Mouse (Mus musculus) layer of hippocampus, adult 2 months (tissue): ENCODE results near the gene Abi3. TPM values are rescaled to one million over a fixed set of nuclear protein-coding genes. Genes with fewer than 3 reads are reported as not detected.

Experiments
- DNase-seq, 2 experiments: peaks; one replicate each; pipeline ENCODE4 v3.0.0; 2022; ENCODE audit warnings: low spot score in 2 of 2
- H3K27ac ChIP-seq: fragments of 200-600 bp; 2 replicates; pipeline ENCODE4 v1.8.1; 2022
- H3K4me3 ChIP-seq: fragments of 200-600 bp; 2 replicates; pipeline ENCODE4 v1.8.1; 2022; ENCODE audit warnings: mild to moderate bottlenecking
- CTCF ChIP-seq: fragments of 200-600 bp; conservative IDR thresholded peaks from 2 replicates; pipeline ENCODE4 v1.8.1; 2022; ENCODE audit warnings: antibody characterized with exemption, mild to moderate bottlenecking, moderate library complexity
- total RNA-seq, 2 experiments: library from RNA; stranded (reverse); gene quantifications; 2 replicates each; pipeline ENCODE4 v1.2.3; 2021

Gene Abi3
- total RNA-seq, 2 experiments from 2014 or later: 3.3 to 6.8 TPM

- no peak for DNase-seq
- Histone ChIP-seq H3K27ac (no peak overlapping the region), H3K4me3 (no peak overlapping the region)
- TF ChIP-seq CTCF: no peak
Measured at GRCm38 (mm10) chr11:95783457-95783856, 58.8 kb downstream of the Abi3 start.

GRCm38 (mm10) chr11:95781557-95781956, 60.7 kb downstream of the Abi3 start:
- TF ChIP-seq CTCF: no peak
- no peak for DNase-seq
- Histone ChIP-seq H3K4me3 (no peak overlapping the region), H3K27ac (no peak overlapping the region)

DNA sequence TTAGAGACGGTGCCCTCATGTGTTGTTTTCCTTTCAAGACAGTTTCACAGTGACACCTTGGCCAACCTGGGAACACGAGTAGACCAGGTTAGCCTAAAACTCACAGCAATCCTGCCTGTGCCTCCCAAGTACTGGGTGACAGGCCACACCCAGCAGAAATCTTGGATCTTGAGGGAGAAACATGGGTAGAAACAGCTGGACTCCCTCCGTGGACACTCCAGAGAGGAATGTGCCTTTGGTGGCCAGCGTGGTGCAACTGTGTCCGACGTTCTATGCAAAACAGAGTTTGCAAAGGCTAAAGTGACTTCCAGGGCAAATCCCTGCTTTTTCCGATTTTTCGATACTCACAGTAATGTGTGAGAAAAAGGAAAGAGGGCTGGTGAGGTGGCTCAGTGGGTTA, 61.8 kb downstream of the Abi3 start:
- no peak for TF ChIP-seq CTCF
- no peak overlapping the region for H3K4me3 ChIP-seq

More for the DNA sequence above, 61.8 kb downstream of the Abi3 start:
- DNase-seq: no peak
- H3K27ac ChIP-seq: no peak overlapping the region

Other genes with a start within 250 kb of the Abi3 start
- gene Phb, start 175.5 kb downstream of the Abi3 start, total RNA-seq: 10 to 100 TPM; 96.3 to 97.5 TPM
- 10 to 100 TPM; 49.0 to 50.5 TPM for gene Zfp652, start 129.8 kb downstream of the Abi3 start, total RNA-seq
- gene B130006D01Rik, start 118.9 kb downstream of the Abi3 start, total RNA-seq: 1 to 10 TPM; 1.8 to 2.3 TPM
- 10 to 100 TPM; 48.8 to 63.0 TPM for gene Phospho1, start 18.0 kb downstream of the Abi3 start, total RNA-seq
- 1 to 10 TPM; 2.6 to 4.5 TPM for gene Gngt2, start 5.3 kb downstream of the Abi3 start, total RNA-seq
- not detected for gene B4galnt2, start 72.4 kb upstream of the Abi3 start, total RNA-seq
- gene Igf2bp1, start 163.5 kb upstream of the Abi3 start, total RNA-seq: not detected
- gene Gip, start 182.1 kb upstream of the Abi3 start, total RNA-seq: not detected
- gene Snf8, start 192.4 kb upstream of the Abi3 start, total RNA-seq: 10 to 100 TPM; 92.8 to 96.8 TPM
- 10 to 100 TPM; 54.4 to 56.2 TPM for gene Ube2z, start 222.9 kb upstream of the Abi3 start, total RNA-seq
- gene Atp5g1, start 233.2 kb upstream of the Abi3 start, total RNA-seq: 100 to 1,000 TPM; 409 to 414 TPM